9 mouse cellular contexts compared by ENCODE assay signal in the genomic region with DNA sequence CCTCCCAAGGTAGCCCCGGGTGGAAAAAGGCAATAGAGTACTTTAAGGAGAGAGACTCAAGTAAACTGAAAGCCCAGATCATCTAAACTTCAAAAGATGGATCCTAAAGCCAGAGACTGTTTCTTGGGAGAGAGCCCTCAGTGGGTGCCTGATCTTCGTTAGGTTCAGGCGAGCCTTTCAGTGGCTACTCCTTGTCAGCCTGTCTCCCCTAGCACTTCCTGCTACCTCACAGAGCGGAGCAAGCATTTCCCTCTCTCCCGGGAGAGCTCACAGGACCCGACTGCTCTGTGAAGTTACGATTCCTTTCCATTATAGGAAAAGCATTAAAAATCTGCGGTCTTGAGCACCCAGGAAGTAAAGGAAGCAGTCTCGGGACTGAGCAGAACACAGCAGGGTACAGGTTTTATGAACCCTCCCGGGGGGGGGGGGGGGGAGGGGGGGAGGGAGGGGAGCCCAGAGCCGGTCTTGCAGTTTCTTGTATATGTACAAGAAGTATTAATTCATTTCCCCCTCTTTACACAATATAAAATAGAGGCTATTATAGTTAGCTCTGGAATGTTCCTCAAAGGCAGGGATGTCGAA. TPM values are rescaled to one million over a fixed set of nuclear protein-coding genes. Genes with fewer than 3 reads are reported as not detected.
DNase-seq lines count a peak whose midpoint lies in the region; ATAC-seq lines count a peak whose summit lies in the region.
"Had no signal": no experiment of that assay in that cellular context is flagged by ENCODE, and none has a peak within 500 bp of the region (broad histone marks: within the 10 kb centered on the region; RNA-seq: fewer than 3 reads in every experiment).

No protein-coding gene starts in this region.

- no peak overlapping the region for H3K27ac ChIP-seq in kidney, embryonic 14.5 days (ENCODE audit: low read depth, low read length)
- H3K27ac ChIP-seq in intestine, embryonic 14.5 days (ENCODE audit: low read depth) = peak overlapping the region; percentile 51
- no peak overlapping the region for H3K27ac ChIP-seq in forebrain, embryonic 11.5 days (ENCODE audit: low read depth, low read length)
- H3K27ac ChIP-seq: hindbrain, embryonic 15.5 days had no signal

- no peak overlapping the region for H3K9ac ChIP-seq in kidney, embryonic 14.5 days (ENCODE audit: low read depth, low read length)
- H3K9ac ChIP-seq in intestine, embryonic 14.5 days (ENCODE audit: low read length) = no peak overlapping the region
- no peak overlapping the region for H3K9ac ChIP-seq in forebrain, embryonic 11.5 days (ENCODE audit: low read length)
- H3K9ac ChIP-seq: hindbrain, embryonic 15.5 days had no signal

- DNase-seq in kidney, postnatal 4 days = no peak
- peak; percentile 45 for DNase-seq in ZHBTc4 (ENCODE audit: low read depth, low spot score)
- DNase-seq in intestine, embryonic 14.5 days (ENCODE audit: low spot score) = peak; percentile 60
- peak; percentile 50 for DNase-seq in naive thymus-derived CD4-positive, alpha-beta T cell, adult 2 months (ENCODE audit: low read depth)
- DNase-seq in gastrocnemius, adult 18-20 months (ENCODE audit: low spot score) = no peak
- no peak for DNase-seq in forebrain, embryonic 11.5 days (ENCODE audit: low spot score)

- H3K36me3 ChIP-seq in kidney, embryonic 14.5 days (ENCODE audit: control insufficient read depth, insufficient read depth, low read length) = no peaks in the 10 kb centered on the region
- no peaks in the 10 kb centered on the region for H3K36me3 ChIP-seq in intestine, embryonic 14.5 days (ENCODE audit: control insufficient read depth, insufficient read depth, low read length)
- no peaks in the 10 kb centered on the region; the same call in 1 of the 2 replicates for H3K36me3 ChIP-seq in forebrain, embryonic 11.5 days (ENCODE audit: control insufficient read depth, insufficient read depth, low read length)

- 38% methylated on average over 12 of the region's 12 CpGs for WGBS in kidney, embryonic 14.5 days
- WGBS in intestine, embryonic 14.5 days = 27% methylated on average over 12 of the region's 12 CpGs
- 55% methylated on average over 11 of the region's 12 CpGs for WGBS in forebrain, embryonic 11.5 days

- H3K4me3 ChIP-seq in kidney, embryonic 14.5 days (ENCODE audit: low read length) = no peak overlapping the region
- H3K4me3 ChIP-seq in intestine, embryonic 14.5 days (ENCODE audit: low read depth, low read length) = no peak overlapping the region
- no peak overlapping the region for H3K4me3 ChIP-seq in forebrain, embryonic 11.5 days (ENCODE audit: low read depth, low read length)
- H3K4me3 ChIP-seq: hindbrain, embryonic 15.5 days had no signal

- H3K4me1 ChIP-seq in kidney, embryonic 14.5 days (ENCODE audit: control insufficient read depth, insufficient read depth, low read length) = peaks cover 7% of the 10 kb centered on the region
- H3K4me1 ChIP-seq in intestine, embryonic 14.5 days (replicated peaks; ENCODE audit: control insufficient read depth, insufficient read depth, low read length) = peaks cover 14% of the 10 kb centered on the region
- no peaks in the 10 kb centered on the region for H3K4me1 ChIP-seq in forebrain, embryonic 11.5 days (replicated peaks; ENCODE audit: control insufficient read depth, insufficient read depth, low read length)
- H3K4me1 ChIP-seq: hindbrain, embryonic 15.5 days had no signal

- ATAC-seq in kidney, embryonic 14.5 days (ENCODE audit: low FRiP score, low TSS enrichment) = no peak
- ATAC-seq in intestine, embryonic 14.5 days (replicated peaks; ENCODE audit: low FRiP score, low TSS enrichment, low read depth) = peak; percentile 46; the same call in 1 of the 2 replicates
- ATAC-seq in erythroid progenitor cell, adult 5-6 weeks (replicated peaks; ENCODE audit: low FRiP score, poor library complexity, severe bottlenecking) = no peak
- no peak for ATAC-seq in forebrain, embryonic 11.5 days (replicated peaks; ENCODE audit: low FRiP score)

- no peaks in the 10 kb centered on the region for H3K27me3 ChIP-seq in kidney, embryonic 14.5 days (ENCODE audit: control insufficient read depth, insufficient read depth, low read length)
- H3K27me3 ChIP-seq in intestine, embryonic 14.5 days (replicated peaks; ENCODE audit: control insufficient read depth, insufficient read depth, low read length) = no peaks in the 10 kb centered on the region
- H3K27me3 ChIP-seq in forebrain, embryonic 11.5 days (ENCODE audit: control insufficient read depth, insufficient read depth, low read length) = no peaks in the 10 kb centered on the region
- H3K27me3 ChIP-seq: hindbrain, embryonic 15.5 days had no signal

- H3K9me3 ChIP-seq in kidney, embryonic 14.5 days (ENCODE audit: control insufficient read depth, low read length) = peaks cover 2% of the 10 kb centered on the region; the same call in 1 of the 2 replicates
- H3K9me3 ChIP-seq in intestine, embryonic 14.5 days (ENCODE audit: control insufficient read depth, low read length) = peaks cover 7% of the 10 kb centered on the region; the same call in 1 of the 2 replicates
- H3K9me3 ChIP-seq in forebrain, embryonic 11.5 days (ENCODE audit: control insufficient read depth, low read length) = no peaks in the 10 kb centered on the region
- H3K9me3 ChIP-seq: hindbrain, embryonic 15.5 days had no signal

- peak overlapping the region; percentile 21; the same call in 1 of the 2 replicates for H3K4me2 ChIP-seq in kidney, embryonic 14.5 days (replicated peaks; ENCODE audit: low read depth, low read length)
- H3K4me2 ChIP-seq in intestine, embryonic 14.5 days (ENCODE audit: low read length) = peak overlapping the region; percentile 22; the same call in 1 of the 2 replicates
- H3K4me2 ChIP-seq in forebrain, embryonic 11.5 days (ENCODE audit: low read depth, low read length, severe bottlenecking) = no peak overlapping the region
- H3K4me2 ChIP-seq: hindbrain, embryonic 15.5 days had no signal

RNA-seq across cellular contexts. Expression of gene Ralbp1, which starts 20.8 kb away (rescaled TPM):
- 61.3 and 76.6 TPM in 2 replicates for polyA plus RNA-seq in kidney, embryonic 14.5 days (2014; fragmentation: Nextera tagmentation; extraction: Ambion mirVana)
- polyA plus RNA-seq in intestine, embryonic 14.5 days (2014; fragmentation: Nextera tagmentation; extraction: Ambion mirVana) = 62.0 and 67.7 TPM in 2 replicates
- 10 to 100 TPM; 26.1 to 27.3 TPM for total RNA-seq in gastrocnemius, adult 18-20 months (2021)
- total RNA-seq in erythroid progenitor cell, adult 5-6 weeks (2015; ENCODE audit: low replicate concordance) = 18.9 and 22.7 TPM in 2 replicates
- 40.8 and 45.1 TPM in 2 replicates for total RNA-seq in erythroid progenitor cell, adult 5-6 weeks (2017; ENCODE audit: low replicate concordance)
- 35.4 and 45.2 TPM in 2 replicates for polyA plus RNA-seq in forebrain, embryonic 11.5 days (2014; fragmentation: Nextera tagmentation; extraction: Ambion mirVana)

RNA-seq across cellular contexts. Expression of gene Twsg1, which starts 44.6 kb away (rescaled TPM):
- 84.6 and 146 TPM in 2 replicates for polyA plus RNA-seq in kidney, embryonic 14.5 days (2014; fragmentation: Nextera tagmentation; extraction: Ambion mirVana)
- polyA plus RNA-seq in intestine, embryonic 14.5 days (2014; fragmentation: Nextera tagmentation; extraction: Ambion mirVana) = 104 and 114 TPM in 2 replicates
- total RNA-seq in gastrocnemius, adult 18-20 months (2021) = 10 to 100 TPM; 30.8 to 39.4 TPM
- 10.9 and 16.9 TPM in 2 replicates for total RNA-seq in erythroid progenitor cell, adult 5-6 weeks (2015; ENCODE audit: low replicate concordance)
- 10.5 and 13.8 TPM in 2 replicates for total RNA-seq in erythroid progenitor cell, adult 5-6 weeks (2017; ENCODE audit: low replicate concordance)
- 107 and 115 TPM in 2 replicates for polyA plus RNA-seq in forebrain, embryonic 11.5 days (2014; fragmentation: Nextera tagmentation; extraction: Ambion mirVana)

Comparison
In these comparisons a context has a peak if more than half of its experiments do, and no peak if none do; other contexts are left out.
1. DNase-seq: peak in ZHBTc4 (single experiment), intestine, embryonic 14.5 days (single experiment) and naive thymus-derived CD4-positive, alpha-beta T cell, adult 2 months (single experiment); none in kidney, postnatal 4 days (0 of 2), gastrocnemius, adult 18-20 months (single experiment) and forebrain, embryonic 11.5 days (single experiment).